Mouse (Mus musculus): ENCODE data around the gene Abi2. TPM values are rescaled to one million over a fixed set of nuclear protein-coding genes. Genes with fewer than 3 reads are reported as not detected.

The Abi2 gene
- polyA plus RNA-seq, 1 experiment: 53.4 TPM

DNA sequence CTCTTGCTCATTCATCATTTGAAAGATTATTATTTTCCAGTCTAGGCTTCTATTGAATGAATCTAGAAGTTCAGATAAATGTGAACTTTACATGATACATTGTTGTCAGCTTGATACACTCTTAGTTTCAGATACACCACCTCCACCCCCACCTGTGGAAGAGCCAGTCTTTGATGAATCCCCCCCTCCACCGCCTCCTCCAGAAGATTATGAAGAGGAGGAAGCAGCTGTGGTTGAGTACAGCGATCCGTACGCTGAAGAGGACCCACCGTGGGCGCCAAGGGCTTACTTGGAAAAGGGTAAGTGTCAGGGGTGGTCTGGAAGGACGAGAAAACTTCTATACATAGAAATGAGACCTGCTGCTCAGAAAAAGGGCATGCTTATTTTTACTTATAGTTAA is 61.1 kb downstream of the Abi2 start:
- no peaks in the 10 kb centered on the region for H3K9me3 ChIP-seq (replicated peaks; ENCODE audit: control insufficient read depth, insufficient read depth, low read length, poor library complexity, severe bottlenecking)
- peaks cover 7% of the 10 kb centered on the region; the same call in 1 of the 2 replicates for H3K36me3 ChIP-seq (ENCODE audit: control insufficient read depth, insufficient read depth, low read length, poor library complexity, severe bottlenecking)
- no peaks in the 10 kb centered on the region for H3K27me3 ChIP-seq (ENCODE audit: control insufficient read depth, insufficient read depth, low read length, poor library complexity, severe bottlenecking)
- no peak overlapping the region for H3K9ac ChIP-seq (ENCODE audit: low read depth, poor library complexity, severe bottlenecking)
- H3K27ac ChIP-seq (ENCODE audit: insufficient read depth, low read length): no peak overlapping the region
- no peaks in the 10 kb centered on the region for H3K4me1 ChIP-seq (ENCODE audit: control insufficient read depth, insufficient read depth, low read length)
- H3K4me3 ChIP-seq (ENCODE audit: low read depth, low read length): no peak overlapping the region
- no peak for TF ChIP-seq EP300 (IDR thresholded peaks at IDR 0.05; ENCODE audit: insufficient read depth, low read depth, low read length)
- no peak for TF ChIP-seq POLR2A (IDR thresholded peaks at IDR 0.05; ENCODE audit: insufficient read depth, low read length)
- TF ChIP-seq CTCF (IDR thresholded peaks at IDR 0.05; ENCODE audit: low read depth, low read length): no peak

- H3K9me3 ChIP-seq (replicated peaks; ENCODE audit: control insufficient read depth, insufficient read depth, low read length, poor library complexity, severe bottlenecking): no peaks in the 10 kb centered on the region
- TF ChIP-seq EP300 (IDR thresholded peaks at IDR 0.05; ENCODE audit: insufficient read depth, low read depth, low read length) (no peak), CTCF (IDR thresholded peaks at IDR 0.05; ENCODE audit: low read depth, low read length) (no peak), POLR2A (IDR thresholded peaks at IDR 0.05; ENCODE audit: insufficient read depth, low read length) (no peak)
- no peak overlapping the region for H3K27ac ChIP-seq (ENCODE audit: insufficient read depth, low read length)
- H3K4me1 ChIP-seq (ENCODE audit: control insufficient read depth, insufficient read depth, low read length): no peaks in the 10 kb centered on the region
- H3K36me3 ChIP-seq (ENCODE audit: control insufficient read depth, insufficient read depth, low read length, poor library complexity, severe bottlenecking): no peaks in the 10 kb centered on the region; the same call in 1 of the 2 replicates
- H3K27me3 ChIP-seq (ENCODE audit: control insufficient read depth, insufficient read depth, low read length, poor library complexity, severe bottlenecking): no peaks in the 10 kb centered on the region
- no peak overlapping the region for H3K4me3 ChIP-seq (ENCODE audit: low read depth, low read length)
- H3K9ac ChIP-seq (ENCODE audit: low read depth, poor library complexity, severe bottlenecking): no peak overlapping the region
Observed at GRCm38 (mm10) chr1:60481561-60481960, 72.1 kb downstream of the Abi2 start.

- no peaks in the 10 kb centered on the region for H3K4me1 ChIP-seq (ENCODE audit: control insufficient read depth, insufficient read depth, low read length)
- H3K9ac ChIP-seq (ENCODE audit: low read depth, poor library complexity, severe bottlenecking): no peak overlapping the region
- H3K36me3 ChIP-seq (ENCODE audit: control insufficient read depth, insufficient read depth, low read length, poor library complexity, severe bottlenecking): peaks cover 3% of the 10 kb centered on the region; the same call in 1 of the 2 replicates
- no peak overlapping the region for H3K4me3 ChIP-seq (ENCODE audit: low read depth, low read length)
- H3K27ac ChIP-seq (ENCODE audit: insufficient read depth, low read length): no peak overlapping the region
- no peak for TF ChIP-seq EP300 (IDR thresholded peaks at IDR 0.05; ENCODE audit: insufficient read depth, low read depth, low read length)
- H3K9me3 ChIP-seq (replicated peaks; ENCODE audit: control insufficient read depth, insufficient read depth, low read length, poor library complexity, severe bottlenecking): no peaks in the 10 kb centered on the region
- no peaks in the 10 kb centered on the region for H3K27me3 ChIP-seq (ENCODE audit: control insufficient read depth, insufficient read depth, low read length, poor library complexity, severe bottlenecking)
Observed at GRCm38 (mm10) chr1:60482881-60483280, 73.5 kb downstream of the Abi2 start.

GRCm38 (mm10) chr1:60485649-60486048 is 76.2 kb downstream of the Abi2 start:
- no peak overlapping the region for H3K27ac ChIP-seq (ENCODE audit: insufficient read depth, low read length)
- H3K36me3 ChIP-seq (ENCODE audit: control insufficient read depth, insufficient read depth, low read length, poor library complexity, severe bottlenecking): peaks cover 9% of the 10 kb centered on the region; the same call in 1 of the 2 replicates
- H3K9ac ChIP-seq (ENCODE audit: low read depth, poor library complexity, severe bottlenecking): no peak overlapping the region
- no peaks in the 10 kb centered on the region for H3K27me3 ChIP-seq (ENCODE audit: control insufficient read depth, insufficient read depth, low read length, poor library complexity, severe bottlenecking)
- no peak for TF ChIP-seq EP300 (IDR thresholded peaks at IDR 0.05; ENCODE audit: insufficient read depth, low read depth, low read length)
- TF ChIP-seq CTCF (IDR thresholded peaks at IDR 0.05; ENCODE audit: low read depth, low read length): no peak
- no peak for TF ChIP-seq POLR2A (IDR thresholded peaks at IDR 0.05; ENCODE audit: insufficient read depth, low read length)
- no peaks in the 10 kb centered on the region for H3K9me3 ChIP-seq (replicated peaks; ENCODE audit: control insufficient read depth, insufficient read depth, low read length, poor library complexity, severe bottlenecking)
- no peak overlapping the region for H3K4me3 ChIP-seq (ENCODE audit: low read depth, low read length)
- no peaks in the 10 kb centered on the region for H3K4me1 ChIP-seq (ENCODE audit: control insufficient read depth, insufficient read depth, low read length)

GRCm38 (mm10) chr1:60488635-60489034 is 79.2 kb downstream of the Abi2 start:
- H3K36me3 ChIP-seq (ENCODE audit: control insufficient read depth, insufficient read depth, low read length, poor library complexity, severe bottlenecking): peaks cover 20% of the 10 kb centered on the region
- H3K27me3 ChIP-seq (ENCODE audit: control insufficient read depth, insufficient read depth, low read length, poor library complexity, severe bottlenecking): no peaks in the 10 kb centered on the region
- no peak overlapping the region for H3K27ac ChIP-seq (ENCODE audit: insufficient read depth, low read length)
- no peak overlapping the region for H3K4me3 ChIP-seq (ENCODE audit: low read depth, low read length)
- no peak overlapping the region for H3K9ac ChIP-seq (ENCODE audit: low read depth, poor library complexity, severe bottlenecking)
- H3K4me1 ChIP-seq (ENCODE audit: control insufficient read depth, insufficient read depth, low read length): no peaks in the 10 kb centered on the region
- TF ChIP-seq CTCF (IDR thresholded peaks at IDR 0.05; ENCODE audit: low read depth, low read length) (no peak), EP300 (IDR thresholded peaks at IDR 0.05; ENCODE audit: insufficient read depth, low read depth, low read length) (no peak), POLR2A (IDR thresholded peaks at IDR 0.05; ENCODE audit: insufficient read depth, low read length) (no peak)
- H3K9me3 ChIP-seq (replicated peaks; ENCODE audit: control insufficient read depth, insufficient read depth, low read length, poor library complexity, severe bottlenecking): no peaks in the 10 kb centered on the region

DNA sequence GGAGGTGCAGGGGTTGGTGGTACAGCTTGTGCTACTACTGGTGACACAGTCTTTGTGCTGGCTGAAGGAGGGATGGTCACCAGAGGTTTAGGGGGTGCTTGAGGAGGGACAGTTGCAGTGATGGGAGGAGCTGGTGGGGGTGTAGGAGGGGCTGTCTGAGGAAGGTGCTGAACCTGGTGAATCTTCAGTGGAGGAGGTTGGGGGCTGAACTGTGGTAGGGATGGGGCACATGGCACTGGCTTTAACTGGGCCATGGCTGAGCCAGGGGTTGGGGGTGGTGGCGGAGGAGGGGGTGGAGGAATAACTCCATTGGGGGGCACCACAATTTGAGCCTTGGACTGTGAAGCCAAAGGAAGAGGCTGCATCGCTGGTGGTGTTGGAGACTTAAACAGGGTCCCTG is 80.2 kb downstream of the Abi2 start:
- Histone ChIP-seq H3K27ac (ENCODE audit: insufficient read depth, low read length) (no peak overlapping the region), H3K9ac (ENCODE audit: low read depth, poor library complexity, severe bottlenecking) (no peak overlapping the region), H3K9me3 (replicated peaks; ENCODE audit: control insufficient read depth, insufficient read depth, low read length, poor library complexity, severe bottlenecking) (no peaks in the 10 kb centered on the region), H3K4me3 (ENCODE audit: low read depth, low read length) (no peak overlapping the region), H3K4me1 (ENCODE audit: control insufficient read depth, insufficient read depth, low read length) (no peaks in the 10 kb centered on the region), H3K27me3 (ENCODE audit: control insufficient read depth, insufficient read depth, low read length, poor library complexity, severe bottlenecking) (no peaks in the 10 kb centered on the region), H3K36me3 (ENCODE audit: control insufficient read depth, insufficient read depth, low read length, poor library complexity, severe bottlenecking) (peaks cover 25% of the 10 kb centered on the region)
- TF ChIP-seq POLR2A (IDR thresholded peaks at IDR 0.05; ENCODE audit: insufficient read depth, low read length) (no peak), CTCF (IDR thresholded peaks at IDR 0.05; ENCODE audit: low read depth, low read length) (no peak), EP300 (IDR thresholded peaks at IDR 0.05; ENCODE audit: insufficient read depth, low read depth, low read length) (no peak)

Measured in ES-Bruce4 (cell line).